Mouse (Mus musculus) olfactory bulb, adult 2 months (tissue): ENCODE measurements at regions not wholly inside any gene's neighbourhood (a gene's known extent, or its start where the extent isn't known, plus 50 kb on each side); places are given as distances from the start of the nearest gene placed in this dataset.

Experiments
- CTCF ChIP-seq: fragments of 200-500 bp; IDR thresholded peaks from 2 replicates; pipeline ENCODE4 v1.5.1; 2012; ENCODE audit warnings: low read depth, mild to moderate bottlenecking, low read length, moderate library complexity; ENCODE audit not compliant: insufficient read depth
- POLR2A ChIP-seq: fragments of 200-500 bp; IDR thresholded peaks from 2 replicates; pipeline ENCODE4 v1.6.1; 2012; ENCODE audit warnings: mild to moderate bottlenecking, low read depth, low read length, moderate library complexity; ENCODE audit not compliant: insufficient read depth

DNA sequence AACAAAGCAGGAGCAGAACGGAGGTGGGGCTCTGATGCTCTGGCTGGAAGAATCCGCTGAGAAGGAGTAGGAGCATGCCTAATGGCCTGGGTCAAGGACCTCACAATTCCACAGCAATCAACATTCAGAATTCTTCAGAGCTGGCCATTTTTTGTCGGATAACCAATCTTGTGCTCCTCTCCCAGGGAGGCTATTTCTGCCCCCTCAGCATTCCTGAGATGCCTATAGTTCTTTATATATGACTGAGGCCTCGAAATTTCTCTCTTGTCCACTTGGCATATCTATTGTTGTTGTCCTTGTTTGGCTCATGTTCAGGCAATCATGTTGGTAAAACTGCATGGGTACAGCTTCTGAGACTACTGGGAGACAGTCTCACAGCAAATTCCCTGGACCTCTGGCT is 460.5 kb upstream of the Gria1 start:
- TF ChIP-seq CTCF: no peak
- no peak for TF ChIP-seq POLR2A
